Mouse (Mus musculus) midbrain, embryonic 14.5 days (tissue): ENCODE results near the gene Acsl5. TPM values are rescaled to one million over a fixed set of nuclear protein-coding genes. Genes with fewer than 3 reads are reported as not detected.
A peak's percentile ranks its signal among the peaks of the same experiment; 100 is the strongest.

Experiments used
- ATAC-seq: fragments of 200-750 bp; cut with Nextera tagmentation; 2 replicates; pipeline ENCODE4 v1.8.0; 2017; ENCODE audit warnings: moderate number of reproducible peaks, moderate library complexity; ENCODE audit not compliant: low FRiP score, low TSS enrichment
- DNase-seq: peaks from one replicate; pipeline ENCODE4 v3.0.0-alpha.2; 2015
- H3K27ac ChIP-seq: fragments of 300-500 bp; sonication (generic); replicated peaks from 2 replicates; pipeline ENCODE4 v1.5.1; 2014; ENCODE audit warnings: mild to moderate bottlenecking, low read depth, low read length, moderate library complexity
- H3K27me3 ChIP-seq: fragments of 300-500 bp; sonication (generic); 2 replicates; pipeline ENCODE4 v1.6.1; 2014; ENCODE audit warnings: low read length, control low read depth, mixed read lengths; ENCODE audit not compliant: control insufficient read depth, insufficient read depth
- H3K36me3 ChIP-seq: fragments of 300-500 bp; sonication (generic); 2 replicates; pipeline ENCODE4 v1.6.1; 2014; ENCODE audit warnings: low read length, control low read depth; ENCODE audit not compliant: control insufficient read depth, insufficient read depth
- H3K4me1 ChIP-seq: fragments of 300-500 bp; sonication (generic); 2 replicates; pipeline ENCODE4 v1.6.1; 2014; ENCODE audit warnings: mild to moderate bottlenecking, antibody characterized with exemption, low read length, control low read depth; ENCODE audit not compliant: control insufficient read depth, insufficient read depth
- H3K4me2 ChIP-seq: fragments of 300-500 bp; sonication (generic); 2 replicates; pipeline ENCODE4 v1.6.1; 2014; ENCODE audit warnings: mild to moderate bottlenecking, low read length, moderate library complexity
- H3K4me3 ChIP-seq: fragments of 300-500 bp; sonication (generic); replicated peaks from 2 replicates; pipeline ENCODE4 v1.5.1; 2014; ENCODE audit warnings: low read depth, low read length
- H3K9ac ChIP-seq: fragments of 300-500 bp; sonication (generic); replicated peaks from 2 replicates; pipeline ENCODE4 v1.6.1; 2014; ENCODE audit warnings: mild to moderate bottlenecking, low read length, moderate library complexity
- H3K9me3 ChIP-seq: fragments of 300-500 bp; sonication (generic); 2 replicates; pipeline ENCODE4 v1.6.1; 2016; ENCODE audit warnings: low read length, control low read depth, mixed read lengths; ENCODE audit not compliant: control insufficient read depth
- WGBS: fragments of 180-500 bp; shearing (Covaris S2); extraction: QIAGEN DNeasy Blood & Tissue Kit; methylation state at CpG from one replicate; pipeline ENCODE4 v1.1.7; 2014; 5-methylcytosine and 5-hydroxymethylcytosine counted together
- polyA plus RNA-seq: library from polyadenylated mRNA; unstranded; fragments of >200 nt; fragmentation: Nextera tagmentation; extraction: Ambion mirVana; gene quantifications from 2 replicates; pipeline ENCODE4 v1.2.1, GENCODE M21; 2014

Gene Acsl5
- polyA plus RNA-seq, 1 experiment from 2014 or later, result 12.6 TPM

DNA sequence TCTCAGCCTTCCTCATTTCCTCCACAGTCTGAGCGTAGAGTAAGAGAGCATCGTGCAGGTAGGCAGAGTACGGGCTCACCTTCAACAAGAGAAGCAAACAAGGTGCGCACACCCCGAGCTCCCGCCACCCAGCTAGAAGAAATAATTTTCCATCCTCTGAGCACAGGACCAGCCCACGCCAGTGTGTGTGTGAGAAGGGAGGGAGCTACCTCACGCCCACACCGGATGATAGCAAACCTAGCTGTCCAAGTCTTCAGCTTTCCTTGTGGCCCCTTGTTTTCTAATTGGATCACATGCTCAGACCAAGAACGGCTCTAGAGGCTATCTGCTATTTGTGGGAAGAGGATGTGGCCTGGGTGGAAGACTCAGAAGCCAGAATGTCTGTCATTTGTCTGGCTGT, 20.7 kb upstream of the Acsl5 start:
- DNase-seq, result no peak
- Histone ChIP-seq H3K9ac (no peak overlapping the region), H3K4me3 (no peak overlapping the region), H3K27ac (no peak overlapping the region), H3K27me3 (no peaks in the 10 kb centered on the region), H3K4me2 (no peak overlapping the region), H3K4me1 (peaks cover 7% of the 10 kb centered on the region; the same call in 1 of the 2 replicates), H3K9me3 (no peaks in the 10 kb centered on the region), H3K36me3 (no peaks in the 10 kb centered on the region)
- no peak for ATAC-seq
- 86% methylated on average over 10 of the region's 10 CpGs for WGBS

DNA sequence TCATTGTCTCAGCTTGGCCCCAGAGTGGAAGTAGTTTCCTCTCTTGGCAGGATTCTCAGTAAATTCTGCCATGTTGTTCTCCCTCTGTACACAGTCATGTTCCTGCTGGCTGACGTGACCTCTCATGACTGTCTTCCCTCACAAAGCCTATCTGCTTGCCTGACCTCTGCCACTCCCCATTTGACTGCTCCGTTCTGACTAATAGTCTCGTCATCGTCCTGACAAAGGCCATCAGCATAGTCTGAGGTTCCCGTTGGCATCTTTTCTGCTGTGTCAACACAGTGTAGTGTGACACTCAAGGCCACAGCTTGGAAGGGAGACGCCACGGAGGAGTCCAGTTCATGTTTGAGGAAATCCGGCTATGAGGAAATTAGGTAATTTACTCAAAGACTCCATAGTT, 19.6 kb upstream of the Acsl5 start:
- H3K27ac ChIP-seq, result no peak overlapping the region
- no peak overlapping the region for H3K4me2 ChIP-seq
- H3K4me1 ChIP-seq, result peaks cover 7% of the 10 kb centered on the region; the same call in 1 of the 2 replicates
- H3K27me3 ChIP-seq, result no peaks in the 10 kb centered on the region
- H3K9ac ChIP-seq, result no peak overlapping the region
- DNase-seq, result no peak
- H3K9me3 ChIP-seq, result no peaks in the 10 kb centered on the region
- 48% methylated on average over 8 of the region's 8 CpGs for WGBS
- ATAC-seq, result no peak
- H3K36me3 ChIP-seq, result no peaks in the 10 kb centered on the region
- H3K4me3 ChIP-seq, result no peak overlapping the region

DNA sequence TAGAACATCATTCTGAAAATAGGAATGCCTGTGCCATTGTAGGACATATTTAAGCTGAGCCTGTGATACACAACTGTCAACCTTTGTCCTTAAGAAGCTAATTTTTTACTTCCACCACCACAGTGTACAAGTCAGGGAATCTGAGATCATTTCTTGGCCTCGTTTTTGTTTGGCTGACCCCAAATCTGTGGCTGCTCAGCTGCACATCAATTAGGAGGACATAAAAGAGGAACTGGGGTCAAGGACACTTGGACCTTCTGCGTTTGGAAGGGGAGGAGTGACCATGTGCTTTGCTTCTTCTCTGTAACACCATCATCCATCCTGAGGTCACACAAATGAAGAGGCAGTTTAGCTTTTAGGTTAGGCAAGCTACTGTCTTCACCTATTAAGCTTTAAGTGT, 15.7 kb upstream of the Acsl5 start:
- H3K9ac ChIP-seq, result no peak overlapping the region
- H3K9me3 ChIP-seq, result no peaks in the 10 kb centered on the region
- 71% methylated on average over 2 of the region's 2 CpGs for WGBS
- H3K4me2 ChIP-seq, result no peak overlapping the region
- H3K27me3 ChIP-seq, result no peaks in the 10 kb centered on the region
- no peak overlapping the region for H3K27ac ChIP-seq
- ATAC-seq, result no peak
- no peak for DNase-seq
- H3K4me3 ChIP-seq, result no peak overlapping the region
- no peaks in the 10 kb centered on the region for H3K36me3 ChIP-seq
- H3K4me1 ChIP-seq, result peaks cover under 1% of the 10 kb centered on the region; the same call in 1 of the 2 replicates

DNA sequence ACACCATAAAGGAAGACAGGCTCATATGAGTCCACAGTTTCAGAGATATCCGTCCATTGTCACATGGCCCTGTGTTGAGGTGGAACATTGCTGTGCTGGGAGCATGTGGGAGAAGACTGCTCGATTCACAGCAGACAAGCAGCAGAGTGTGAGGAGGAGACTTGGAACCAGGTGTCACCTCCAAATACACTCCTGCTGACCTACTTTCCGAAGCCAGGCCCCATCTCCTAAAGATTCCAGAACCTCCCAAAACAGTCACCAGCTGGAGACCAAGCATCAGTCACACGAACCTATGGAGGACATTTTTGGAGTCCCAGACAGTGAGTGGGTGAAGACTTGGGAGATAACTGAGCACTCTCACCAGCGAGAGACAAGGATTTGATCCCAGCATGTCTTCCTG, 15.2 kb upstream of the Acsl5 start:
- Histone ChIP-seq H3K36me3 (no peaks in the 10 kb centered on the region), H3K4me3 (no peak overlapping the region), H3K9ac (no peak overlapping the region), H3K4me2 (no peak overlapping the region), H3K4me1 (no peaks in the 10 kb centered on the region), H3K27me3 (no peaks in the 10 kb centered on the region), H3K9me3 (no peaks in the 10 kb centered on the region), H3K27ac (no peak overlapping the region)
- no peak for DNase-seq
- 83% methylated on average over 5 of the region's 5 CpGs for WGBS
- no peak for ATAC-seq

DNA sequence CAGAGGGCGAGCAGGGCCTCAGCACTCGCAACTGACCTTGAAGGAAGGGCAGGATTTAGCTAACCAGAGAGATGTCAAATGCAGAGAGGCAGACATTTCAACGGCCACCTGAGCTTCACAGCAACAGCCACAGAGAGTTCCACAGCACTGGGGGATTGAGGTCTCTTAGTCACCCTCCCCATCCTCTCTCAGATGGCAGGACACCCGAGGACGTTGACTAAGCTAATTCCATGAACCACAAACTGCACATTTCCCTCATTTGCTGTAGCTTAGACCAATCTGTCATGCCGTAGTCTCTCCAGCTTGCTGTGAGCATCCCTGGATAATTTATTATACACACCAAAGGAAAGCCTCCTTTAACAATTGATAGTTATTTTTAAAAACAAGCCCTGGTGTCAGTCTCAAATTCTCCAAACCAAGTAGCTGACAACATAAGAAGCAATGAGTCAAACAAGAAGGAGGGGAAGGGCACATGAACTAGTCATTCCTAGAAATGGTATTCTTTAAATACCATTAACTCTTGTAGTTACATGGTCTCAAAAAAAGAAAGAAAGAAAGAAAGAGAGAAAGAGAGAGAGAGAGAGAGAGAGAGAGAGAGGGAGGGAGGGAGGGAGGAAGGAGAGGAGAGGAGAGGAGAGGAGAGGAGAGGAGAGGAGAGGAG, 11.8 kb upstream of the Acsl5 start:
- DNase-seq (no peak), ATAC-seq (no peak)
- H3K4me1 ChIP-seq, result no peaks in the 10 kb centered on the region
- no peaks in the 10 kb centered on the region for H3K27me3 ChIP-seq
- H3K4me3 ChIP-seq, result no peak overlapping the region
- 76% methylated on average over 6 of the region's 6 CpGs for WGBS
- H3K27ac ChIP-seq, result no peak overlapping the region
- H3K36me3 ChIP-seq, result no peaks in the 10 kb centered on the region
- H3K4me2 ChIP-seq, result no peak overlapping the region
- no peak overlapping the region for H3K9ac ChIP-seq
- no peaks in the 10 kb centered on the region for H3K9me3 ChIP-seq

DNA sequence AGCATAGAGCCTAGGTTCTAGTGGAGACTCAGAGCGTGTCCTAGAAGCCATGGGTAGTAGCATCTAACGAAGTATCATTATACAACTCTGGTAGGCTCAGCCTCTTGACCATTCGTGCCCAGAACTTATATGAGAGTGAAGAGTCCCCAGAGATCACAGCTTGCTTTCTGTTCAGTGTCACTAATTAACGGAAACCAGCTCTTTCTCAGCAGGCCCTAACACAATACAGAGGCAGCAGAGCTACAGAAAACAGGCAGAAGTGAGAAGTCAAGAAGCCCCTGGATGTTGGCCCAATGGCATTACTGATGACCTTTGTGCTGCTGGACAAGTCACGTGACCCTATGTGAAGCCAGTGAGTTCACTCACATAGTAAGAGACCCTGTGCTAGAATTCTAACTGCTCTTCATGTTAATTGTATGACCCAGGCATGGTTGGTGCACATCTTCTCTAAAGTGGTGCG, 10.5 kb upstream of the Acsl5 start, which contains the start of gene Gucy2g:
TSS of gene Gucy2g (minus strand) at position 51 of the 460 bp plus-strand sequence.
- Histone ChIP-seq H3K9me3 (no peaks in the 10 kb centered on the region), H3K4me1 (no peaks in the 10 kb centered on the region), H3K4me3 (no peak within 1 kb of the TSS), H3K9ac (no peak within 1 kb of the TSS), H3K4me2 (no peak within 1 kb of the TSS), H3K27ac (no peak within 1 kb of the TSS), H3K36me3 (no peaks in the 10 kb centered on the region), H3K27me3 (no peaks in the 10 kb centered on the region)
- WGBS, result 75% methylated on average over 6 of the region's 6 CpGs
- DNase-seq, result no peak
- no peak for ATAC-seq

DNA sequence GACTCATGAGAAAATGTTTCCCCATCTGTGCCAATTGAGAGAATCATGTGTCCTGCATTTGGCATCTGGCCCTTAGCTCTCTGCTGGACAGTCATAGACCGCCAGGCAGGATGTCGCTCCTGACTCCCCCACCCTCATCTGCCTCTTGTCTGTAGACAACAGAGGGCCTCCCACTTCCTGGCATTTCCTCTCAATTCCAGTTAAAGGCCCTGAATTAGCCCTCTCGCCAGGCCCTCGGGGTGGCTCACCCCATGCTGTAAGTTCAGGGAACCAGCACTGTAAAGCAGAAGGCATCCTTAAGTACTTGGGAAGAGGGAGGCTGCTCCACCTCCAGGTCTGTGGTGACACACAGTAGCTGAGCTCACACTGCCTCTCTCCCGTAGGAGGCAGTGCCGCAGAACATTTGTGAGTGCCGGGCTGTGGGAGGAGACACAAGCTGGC, 6.9 kb upstream of the Acsl5 start:
- peak; percentile 16 for DNase-seq

DNA sequence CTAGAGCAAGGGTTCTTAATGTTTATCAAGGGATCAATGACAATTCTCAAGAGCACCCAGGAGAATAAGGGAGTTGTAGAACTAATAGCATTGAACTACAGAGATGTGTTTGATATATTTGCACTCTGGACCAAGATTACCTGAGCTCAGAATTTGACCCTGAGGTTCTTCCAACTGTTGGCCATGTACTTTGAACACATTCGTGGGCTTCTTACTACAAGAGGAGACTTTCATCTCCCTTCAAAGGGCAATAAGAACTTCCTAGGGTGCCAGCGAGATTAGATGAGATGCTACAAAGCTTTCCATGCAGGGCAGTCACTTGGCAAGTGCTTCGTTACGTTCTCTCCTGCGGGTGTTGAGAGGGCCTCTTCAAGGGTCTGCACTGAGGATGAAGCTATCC, 4.2 kb upstream of the Acsl5 start:
- Histone ChIP-seq H3K36me3 (no peaks in the 10 kb centered on the region), H3K9ac (no peak overlapping the region), H3K27ac (no peak overlapping the region), H3K4me1 (no peaks in the 10 kb centered on the region), H3K4me2 (no peak overlapping the region), H3K4me3 (no peak overlapping the region), H3K9me3 (no peaks in the 10 kb centered on the region), H3K27me3 (no peaks in the 10 kb centered on the region)
- 83% methylated on average over 5 of the region's 5 CpGs for WGBS
- DNase-seq (no peak), ATAC-seq (no peak)

More for the DNA sequence above, 6.9 kb upstream of the Acsl5 start:
- Histone ChIP-seq H3K4me2 (no peak overlapping the region), H3K27me3 (no peaks in the 10 kb centered on the region), H3K4me1 (no peaks in the 10 kb centered on the region), H3K9ac (no peak overlapping the region), H3K36me3 (no peaks in the 10 kb centered on the region), H3K9me3 (no peaks in the 10 kb centered on the region), H3K4me3 (no peak overlapping the region), H3K27ac (no peak overlapping the region)
- no peak for ATAC-seq
- WGBS, result 23% methylated on average over 7 of the region's 7 CpGs

DNA sequence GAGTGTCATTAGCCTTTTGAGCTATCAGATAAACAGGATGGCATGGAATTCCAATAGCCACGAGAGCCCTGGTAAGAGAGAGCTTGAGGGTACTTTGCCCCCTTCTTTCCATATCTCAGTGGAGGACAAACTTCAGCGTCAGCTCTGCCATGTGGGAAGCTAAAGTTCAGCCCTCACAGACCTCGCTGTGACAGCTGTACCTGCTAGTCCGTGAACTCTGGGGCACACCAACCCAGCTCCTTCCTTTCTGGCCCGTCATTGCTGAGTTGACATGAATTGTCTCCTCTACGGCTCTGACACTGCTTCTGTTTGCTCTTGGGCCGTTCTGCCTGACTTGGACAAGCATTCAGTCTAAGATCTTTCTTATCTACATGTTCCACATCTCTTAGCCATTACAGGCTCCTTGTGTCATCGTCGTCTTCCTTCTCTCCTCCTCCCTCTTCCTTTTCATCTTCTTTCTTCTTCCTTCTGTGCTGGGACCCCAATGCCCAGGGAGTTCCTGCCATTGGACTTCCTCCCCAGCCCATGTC, 3.7 kb upstream of the Acsl5 start:
- Histone ChIP-seq H3K9me3 (no peaks in the 10 kb centered on the region), H3K27me3 (no peaks in the 10 kb centered on the region), H3K4me3 (no peak overlapping the region), H3K4me2 (no peak overlapping the region), H3K36me3 (no peaks in the 10 kb centered on the region), H3K4me1 (no peaks in the 10 kb centered on the region), H3K27ac (no peak overlapping the region), H3K9ac (no peak overlapping the region)
- WGBS, result 77% methylated on average over 9 of the region's 9 CpGs
- ATAC-seq (no peak), DNase-seq (no peak)
